Mouse (Mus musculus) macrophage (primary cell): Measurements from ENCODE around the gene Myzap. TPM values are rescaled to one million over a fixed set of nuclear protein-coding genes. Genes with fewer than 3 reads are reported as not detected.

Experiments
- H3K27ac ChIP-seq: fragments of 350-480 bp; formaldehyde crosslinking; 2 replicates; pipeline ENCODE4 v1.9.0; 2021
- H3K36me3 ChIP-seq: fragments of 350-480 bp; formaldehyde crosslinking; 2 replicates; pipeline ENCODE4 v1.9.0; 2021; ENCODE audit errors: inconsistent target
- H3K4me3 ChIP-seq: fragments of 350-480 bp; formaldehyde crosslinking; 2 replicates; pipeline ENCODE4 v1.9.0; 2021; ENCODE audit errors: inconsistent target
- H3K79me2 ChIP-seq: fragments of 350-480 bp; formaldehyde crosslinking; 2 replicates; pipeline ENCODE4 v1.9.0; 2021; ENCODE audit errors: inconsistent target
- WGBS: methylation state at CpG from one replicate; pipeline ENCODE4 v1.1.7; 2026; ENCODE audit warnings: inconsistent platforms; ENCODE audit not compliant: missing documents; 5-methylcytosine and 5-hydroxymethylcytosine counted together
- polyA plus RNA-seq: library from polyadenylated mRNA; stranded (reverse); fragments of 250-400 nt; gene quantifications from 3 replicates; pipeline ENCODE4 v1.2.4, GENCODE M21; 2018; ENCODE audit warnings: inconsistent platforms

Myzap gene
- polyA plus RNA-seq, 1 experiment from 2014 or later: not detected

- WGBS: 87% methylated on average over 13 of the region's 13 CpGs
- H3K36me3 ChIP-seq: no peaks in the 10 kb centered on the region
- H3K4me3 ChIP-seq: no peak overlapping the region
- no peaks in the 10 kb centered on the region for H3K79me2 ChIP-seq
- H3K27ac ChIP-seq: no peak overlapping the region
Observed at GRCm38 (mm10) chr9:71463072-71463667, 129.0 kb downstream of the Myzap start.

- WGBS: 95% methylated on average over 4 of the region's 4 CpGs
- no peaks in the 10 kb centered on the region for H3K36me3 ChIP-seq
- H3K27ac ChIP-seq: no peak overlapping the region
- H3K4me3 ChIP-seq: no peak overlapping the region
- H3K79me2 ChIP-seq: no peaks in the 10 kb centered on the region
Observed at GRCm38 (mm10) chr9:71456738-71457137, 135.4 kb downstream of the Myzap start.

Other genes with a start within 250 kb of the Myzap start
- gene Polr2m, start 106.4 kb downstream of the Myzap start, polyA plus RNA-seq: 82.4 to 87.6 TPM (median 82.5 TPM) in 3 replicates
- gene Cgnl1, start 179.2 kb upstream of the Myzap start, polyA plus RNA-seq: 4.6 to 14.4 TPM (median 9.8 TPM) in 3 replicates